Mouse (Mus musculus) brown adipose tissue, adult 24 weeks (tissue): Measurements from ENCODE around the gene Nubp2. TPM values are rescaled to one million over a fixed set of nuclear protein-coding genes. Genes with fewer than 3 reads are reported as not detected.

Experiments
- H3K27ac ChIP-seq: fragments of 200-500 bp; replicated peaks from 2 replicates; pipeline ENCODE4 v1.5.1; 2012; ENCODE audit warnings: low read depth, mild to moderate bottlenecking, low read length
- H3K4me1 ChIP-seq: fragments of 200-500 bp; 2 replicates; pipeline ENCODE4 v1.6.1; 2012; ENCODE audit warnings: low read length, mixed read lengths; ENCODE audit not compliant: control insufficient read depth, insufficient read depth, insufficient read length
- H3K4me3 ChIP-seq: fragments of 200-500 bp; 2 replicates; pipeline ENCODE4 v1.5.1; 2012; ENCODE audit warnings: low read depth, mild to moderate bottlenecking, low read length, moderate library complexity; ENCODE audit not compliant: insufficient read depth
- polyA plus RNA-seq: library from polyadenylated mRNA; stranded (reverse); fragments of >200 nt; gene quantifications from 2 replicates; pipeline ENCODE4 v1.2.4, GENCODE M21; 2012; ENCODE audit not compliant: missing spikeins, insufficient read depth, insufficient read length

The Nubp2 gene
- 28.7 and 40.4 TPM in 2 replicates for polyA plus RNA-seq

DNA sequence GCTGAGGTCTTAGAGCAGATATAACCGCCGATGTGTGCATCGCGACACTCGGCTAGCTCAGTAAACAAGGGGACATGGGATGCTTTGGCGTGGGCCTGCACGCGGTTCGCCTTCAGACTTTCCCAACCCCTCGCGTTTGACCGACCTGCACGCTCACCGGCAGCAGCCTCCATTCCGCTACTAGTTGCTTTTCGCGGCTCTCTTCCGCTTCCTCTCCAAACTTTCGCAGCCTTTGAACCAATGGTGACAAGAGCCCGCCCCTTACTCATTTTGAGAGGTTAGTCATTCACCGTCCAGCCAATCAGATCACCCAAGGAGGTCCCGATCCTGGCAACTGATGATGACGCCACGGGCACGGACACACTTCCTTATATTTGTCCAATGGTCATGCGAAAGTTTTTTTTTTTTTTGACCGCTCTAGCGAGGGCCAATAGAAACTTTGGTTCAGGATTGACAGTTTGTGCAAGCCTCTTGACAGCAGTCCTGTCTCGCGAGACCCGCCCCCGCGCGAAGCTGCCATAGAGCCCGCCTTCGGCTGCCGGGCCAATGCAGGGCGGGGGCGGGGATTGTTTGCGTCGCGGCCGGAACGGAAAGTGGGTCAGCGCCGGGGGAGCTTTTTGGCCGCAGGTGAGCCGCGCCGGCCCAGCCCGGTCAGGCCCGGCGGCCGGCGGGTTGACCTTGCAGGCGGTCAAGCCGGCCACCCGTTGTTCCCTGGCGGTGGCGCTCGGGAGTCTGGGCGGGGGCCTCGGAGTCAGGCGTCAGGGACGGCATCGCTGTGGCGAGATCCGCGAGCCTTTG is at the start of gene Nubp2, which contains the start of gene Spsb3:
TSS of gene Nubp2 (minus strand) at position 216 of the 798 bp plus-strand sequence.
TSS of gene Spsb3 (plus strand) at position 510 of the 798 bp plus-strand sequence.
- Histone ChIP-seq H3K4me3 (peak within 1 kb of the TSS; percentile 81), H3K27ac (peak within 1 kb of the TSS; percentile 75), H3K4me1 (peaks cover 11% of the 10 kb centered on the region)

- 0 out of 2 replicates have a peak overlapping the region, but pooled peaks have one; percentile 4 for H3K27ac ChIP-seq
- H3K4me1 ChIP-seq, result peaks cover 12% of the 10 kb centered on the region
- H3K4me3 ChIP-seq, result peak overlapping the region; percentile 49
Observed at GRCm38 (mm10) chr17:24935666-24936065, 49.5 kb upstream of the Nubp2 start.

DNA sequence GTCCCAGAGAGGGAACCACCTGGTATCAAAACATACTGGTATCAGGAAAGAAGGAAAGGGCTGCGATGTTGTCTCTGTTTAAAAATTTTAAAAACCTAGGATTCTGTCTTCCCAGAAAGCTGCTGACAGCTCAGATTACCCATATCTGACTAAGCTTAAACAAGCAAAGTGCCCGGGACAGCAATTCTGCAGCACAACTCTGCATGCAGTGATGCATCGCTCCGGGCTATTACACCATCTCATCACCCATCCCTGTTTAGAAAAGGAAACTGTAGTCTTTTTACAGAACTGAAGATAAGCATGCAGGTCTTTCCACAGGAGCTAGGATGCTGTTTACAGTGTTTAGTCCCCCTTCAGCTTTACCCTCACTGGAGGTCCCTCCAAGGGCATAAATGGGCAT is 48.8 kb upstream of the Nubp2 start:
- H3K4me1 ChIP-seq, result peaks cover 12% of the 10 kb centered on the region
- no peak overlapping the region for H3K27ac ChIP-seq
- H3K4me3 ChIP-seq, result peak overlapping the region; percentile 49; the same call in 1 of the 2 replicates

DNA sequence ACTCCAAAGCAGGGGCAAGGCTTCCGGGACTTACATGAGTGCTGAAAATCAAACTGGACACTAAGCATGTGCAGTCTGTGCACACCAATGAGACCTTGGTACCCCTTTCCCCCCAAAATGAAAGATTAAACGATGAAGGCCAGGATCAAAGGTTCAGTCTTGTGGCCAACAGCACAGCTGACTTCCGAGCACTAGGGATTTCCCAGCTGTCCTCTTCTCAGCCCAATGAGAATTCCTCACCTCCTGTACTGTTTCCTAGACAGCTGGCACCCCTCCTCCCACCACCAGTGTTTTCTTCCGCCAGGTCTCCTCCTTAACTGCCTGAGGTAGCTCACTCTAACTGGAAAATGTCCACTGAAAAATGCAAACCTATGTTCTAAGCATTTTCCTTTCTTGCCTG is 47.0 kb upstream of the Nubp2 start:
- Histone ChIP-seq H3K4me1 (peaks cover 12% of the 10 kb centered on the region), H3K4me3 (no peak overlapping the region), H3K27ac (no peak overlapping the region)

- H3K4me3 ChIP-seq, result no peak overlapping the region
- no peak overlapping the region for H3K27ac ChIP-seq
- peaks cover 12% of the 10 kb centered on the region for H3K4me1 ChIP-seq
Observed at GRCm38 (mm10) chr17:24932431-24932830, 46.3 kb upstream of the Nubp2 start.

GRCm38 (mm10) chr17:24929506-24929905 is 43.4 kb upstream of the Nubp2 start:
- H3K4me3 ChIP-seq, result no peak overlapping the region
- H3K27ac ChIP-seq, result no peak overlapping the region
- H3K4me1 ChIP-seq, result peaks cover 3% of the 10 kb centered on the region; the same call in 1 of the 2 replicates

GRCm38 (mm10) chr17:24923246-24923645 is 37.1 kb upstream of the Nubp2 start:
- Histone ChIP-seq H3K27ac (no peak overlapping the region), H3K4me1 (no peaks in the 10 kb centered on the region), H3K4me3 (no peak overlapping the region)

- Histone ChIP-seq H3K4me3 (no peak overlapping the region), H3K27ac (no peak overlapping the region), H3K4me1 (no peaks in the 10 kb centered on the region)
Observed at GRCm38 (mm10) chr17:24913984-24914383, 27.8 kb upstream of the Nubp2 start.

- no peak overlapping the region for H3K4me3 ChIP-seq
- no peak overlapping the region for H3K27ac ChIP-seq
- no peaks in the 10 kb centered on the region for H3K4me1 ChIP-seq
Observed at GRCm38 (mm10) chr17:24907591-24907990, 21.4 kb upstream of the Nubp2 start.

DNA sequence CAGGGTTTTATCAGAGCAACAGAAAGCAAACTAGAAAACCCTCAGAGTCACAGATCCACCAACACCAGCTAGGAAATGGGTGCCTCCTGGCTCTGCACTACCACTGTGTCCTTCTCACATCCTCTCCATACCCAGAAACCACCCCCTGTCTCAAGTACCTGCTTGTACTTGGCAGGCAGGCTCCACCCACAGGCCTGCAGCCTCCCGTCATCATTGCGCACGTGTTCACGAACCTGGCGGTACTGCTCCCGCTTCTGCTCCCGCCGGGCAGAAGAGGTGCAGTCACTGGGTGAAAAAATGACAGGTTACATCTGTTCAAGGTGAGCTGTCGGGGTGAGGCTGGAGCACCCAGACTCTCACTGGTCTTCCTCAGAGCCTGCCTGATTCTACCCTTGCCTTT is 17.6 kb upstream of the Nubp2 start:
- Histone ChIP-seq H3K4me1 (no peaks in the 10 kb centered on the region), H3K27ac (no peak overlapping the region), H3K4me3 (no peak overlapping the region)

GRCm38 (mm10) chr17:24902671-24903474 is 16.7 kb upstream of the Nubp2 start:
- Histone ChIP-seq H3K4me1 (no peaks in the 10 kb centered on the region), H3K27ac (no peak overlapping the region), H3K4me3 (no peak overlapping the region)

GRCm38 (mm10) chr17:24902124-24902523 is 16.0 kb upstream of the Nubp2 start:
- H3K4me3 ChIP-seq, result no peak overlapping the region
- H3K27ac ChIP-seq, result no peak overlapping the region
- peaks cover under 1% of the 10 kb centered on the region; the same call in 1 of the 2 replicates for H3K4me1 ChIP-seq

DNA sequence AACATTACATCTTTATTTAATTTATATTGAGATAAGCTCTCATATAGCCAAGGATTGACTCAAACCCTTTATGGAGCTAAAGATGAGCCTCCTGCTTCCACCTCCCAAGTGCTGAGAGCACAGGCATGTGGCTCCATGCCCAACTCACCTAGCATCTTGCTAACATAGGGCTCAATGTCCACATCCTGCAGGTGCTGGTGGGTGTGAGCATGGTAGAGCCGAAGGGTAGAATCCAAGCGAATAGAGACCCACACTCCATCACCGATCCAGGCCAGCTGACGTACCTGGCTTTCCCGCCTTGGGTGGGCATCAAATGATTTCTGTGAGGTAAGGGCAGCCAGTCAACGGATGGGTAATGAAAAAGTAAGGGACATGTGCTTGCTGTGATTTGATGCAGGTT is 13.9 kb upstream of the Nubp2 start:
- Histone ChIP-seq H3K4me1 (peaks cover 4% of the 10 kb centered on the region; the same call in 1 of the 2 replicates), H3K4me3 (no peak overlapping the region), H3K27ac (no peak overlapping the region)

- H3K27ac ChIP-seq, result no peak overlapping the region
Observed at GRCm38 (mm10) chr17:24899153-24899552, 13.0 kb upstream of the Nubp2 start.

More at GRCm38 (mm10) chr17:24899153-24899552, 13.0 kb upstream of the Nubp2 start:
- Histone ChIP-seq H3K4me3 (no peak overlapping the region), H3K4me1 (peaks cover 4% of the 10 kb centered on the region)
